Mouse (Mus musculus) neural tube, embryonic 14.5 days (tissue): ENCODE results near the gene Cfap69. TPM values are rescaled to one million over a fixed set of nuclear protein-coding genes. Genes with fewer than 3 reads are reported as not detected.

Experiments
- ATAC-seq: fragments of 200-750 bp; cut with Nextera tagmentation; 2 replicates; pipeline ENCODE4 v1.8.0; 2017; ENCODE audit warnings: low read depth, mild to moderate bottlenecking, moderate TSS enrichment, moderate library complexity
- H3K27ac ChIP-seq: fragments of 300-500 bp; sonication (generic); 2 replicates; pipeline ENCODE4 v1.5.1; 2014; ENCODE audit warnings: low read depth, mild to moderate bottlenecking, control low read depth, low read length, moderate library complexity, mixed read lengths
- H3K27me3 ChIP-seq: fragments of 300-500 bp; sonication (generic); 2 replicates; pipeline ENCODE4 v1.6.1; 2014; ENCODE audit warnings: low read length; ENCODE audit not compliant: control insufficient read depth, insufficient read depth
- H3K36me3 ChIP-seq: fragments of 300-500 bp; sonication (generic); 2 replicates; pipeline ENCODE4 v1.6.1; 2014; ENCODE audit warnings: low read length, mixed read lengths; ENCODE audit not compliant: control insufficient read depth, insufficient read depth
- H3K4me1 ChIP-seq: fragments of 300-500 bp; sonication (generic); 2 replicates; pipeline ENCODE4 v1.6.1; 2014; ENCODE audit warnings: low read length; ENCODE audit not compliant: control insufficient read depth, insufficient read depth
- H3K4me2 ChIP-seq: fragments of 300-500 bp; sonication (generic); 2 replicates; pipeline ENCODE4 v1.6.1; 2014; ENCODE audit warnings: mild to moderate bottlenecking, low read depth, low read length, control low read depth
- H3K4me3 ChIP-seq: fragments of 300-500 bp; sonication (generic); 2 replicates; pipeline ENCODE4 v1.5.1; 2014; ENCODE audit warnings: low read depth, low read length, control low read depth, mixed read lengths
- H3K9ac ChIP-seq: fragments of 300-500 bp; sonication (generic); replicated peaks from 2 replicates; pipeline ENCODE4 v1.6.1; 2014; ENCODE audit warnings: low read depth, mild to moderate bottlenecking, control low read depth, low read length, mixed read lengths
- H3K9me3 ChIP-seq: fragments of 300-500 bp; sonication (generic); 2 replicates; pipeline ENCODE4 v1.6.1; 2016; ENCODE audit warnings: low read length; ENCODE audit not compliant: control insufficient read depth
- WGBS: fragments of 180-500 bp; shearing (Covaris S2); extraction: QIAGEN DNeasy Blood & Tissue Kit; methylation state at CpG from one replicate; pipeline ENCODE4 v1.1.7; 2014; 5-methylcytosine and 5-hydroxymethylcytosine counted together
- polyA plus RNA-seq: library from polyadenylated mRNA; unstranded; fragments of >200 nt; fragmentation: Nextera tagmentation; extraction: Ambion mirVana; gene quantifications from 2 replicates; pipeline ENCODE4 v1.2.1, GENCODE M21; 2014

Gene Cfap69
- polyA plus RNA-seq, 1 experiment from 2014 or later, result 14.2 TPM

DNA sequence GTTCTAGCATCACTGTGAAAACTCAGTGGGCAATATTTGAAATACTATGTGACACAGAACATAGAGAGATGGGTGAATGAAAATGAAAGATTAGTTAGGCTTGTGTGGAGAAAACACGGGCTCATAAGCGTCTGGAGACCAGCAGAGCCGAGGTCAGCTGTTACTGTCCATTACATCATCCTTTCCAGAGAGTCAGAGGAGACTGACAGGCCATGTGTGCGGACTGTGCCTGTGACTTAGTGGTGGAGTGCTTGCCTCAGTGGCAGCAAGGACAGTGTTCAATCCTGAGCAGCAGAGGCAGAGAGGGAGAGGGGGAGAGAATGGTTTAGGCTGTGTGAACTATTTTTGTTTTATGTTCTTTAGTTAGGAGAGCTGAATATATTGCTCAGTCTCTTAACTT is 45.7 kb downstream of the Cfap69 start:
- Histone ChIP-seq H3K27ac (no peak overlapping the region), H3K9ac (no peak overlapping the region), H3K9me3 (no peaks in the 10 kb centered on the region), H3K4me3 (no peak overlapping the region), H3K27me3 (no peaks in the 10 kb centered on the region), H3K36me3 (no peaks in the 10 kb centered on the region), H3K4me1 (no peaks in the 10 kb centered on the region), H3K4me2 (no peak overlapping the region)
- no peak for ATAC-seq
- WGBS, result 64% methylated on average over 4 of the region's 4 CpGs

DNA sequence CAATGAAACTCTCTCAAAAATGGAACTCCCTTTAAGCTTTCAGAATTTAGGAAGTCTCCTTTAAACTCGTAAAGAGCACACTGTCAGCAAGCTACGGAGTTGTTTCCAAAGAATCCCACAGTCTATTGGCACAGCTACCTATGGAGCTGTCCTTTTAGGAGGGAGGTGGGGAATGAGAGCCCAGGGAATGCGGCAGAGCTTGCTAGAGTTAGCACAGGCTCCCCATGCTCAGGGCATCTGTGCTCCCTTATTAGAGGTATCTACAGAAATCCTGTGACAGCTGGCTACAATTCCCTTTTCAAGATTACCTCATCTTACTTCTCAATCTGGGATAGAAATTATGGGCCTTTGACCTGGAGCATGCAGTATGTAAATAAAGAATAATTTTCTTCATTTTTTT is 53.5 kb downstream of the Cfap69 start:
- Histone ChIP-seq H3K9me3 (no peaks in the 10 kb centered on the region), H3K4me2 (no peak overlapping the region), H3K27me3 (no peaks in the 10 kb centered on the region), H3K27ac (no peak overlapping the region), H3K4me3 (no peak overlapping the region), H3K4me1 (no peaks in the 10 kb centered on the region), H3K36me3 (no peaks in the 10 kb centered on the region), H3K9ac (no peak overlapping the region)
- no peak for ATAC-seq
- 54% methylated on average over 3 of the region's 3 CpGs for WGBS

DNA sequence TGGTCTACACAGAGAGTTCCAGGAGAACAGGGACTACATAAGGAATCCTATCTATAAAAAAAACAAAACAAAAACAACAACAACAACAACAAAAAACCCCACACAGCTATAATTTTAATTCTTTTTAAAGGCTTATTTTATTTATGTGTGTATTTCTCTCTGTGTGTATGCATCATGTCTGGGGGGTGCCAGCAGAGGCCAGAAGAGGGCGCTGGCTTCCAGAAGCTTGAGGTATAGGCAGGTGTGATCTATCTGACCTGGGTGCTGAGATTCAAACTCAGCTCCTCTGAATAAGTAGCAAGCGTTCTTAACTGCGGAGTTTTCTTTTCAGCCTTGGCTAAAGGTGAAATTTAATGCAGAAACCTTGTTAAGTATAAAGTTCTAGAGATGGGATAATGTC is 76.4 kb downstream of the Cfap69 start:
- Histone ChIP-seq H3K4me3 (no peak overlapping the region), H3K27ac (no peak overlapping the region), H3K36me3 (no peaks in the 10 kb centered on the region), H3K27me3 (no peaks in the 10 kb centered on the region), H3K4me2 (no peak overlapping the region), H3K9me3 (no peaks in the 10 kb centered on the region), H3K9ac (no peak overlapping the region), H3K4me1 (no peaks in the 10 kb centered on the region)
- no peak for ATAC-seq
- 90% methylated on average over 3 of the region's 3 CpGs for WGBS

GRCm38 (mm10) chr5:5573749-5574317 is 90.2 kb downstream of the Cfap69 start, which contains the start of gene Gm8773:
TSS of gene Gm8773 (plus strand) at chr5:5573799.
- Histone ChIP-seq H3K36me3 (no peaks in the 10 kb centered on the region), H3K9me3 (no peaks in the 10 kb centered on the region), H3K4me2 (peak within 1 kb of the TSS; percentile 66), H3K9ac (peak within 1 kb of the TSS; percentile 43), H3K4me1 (no peaks in the 10 kb centered on the region), H3K27ac (no peak within 1 kb of the TSS), H3K4me3 (peak within 1 kb of the TSS; percentile 40), H3K27me3 (no peaks in the 10 kb centered on the region)
- WGBS, result 2% methylated on average over 24 of the region's 24 CpGs
- ATAC-seq, result peak; percentile 82

DNA sequence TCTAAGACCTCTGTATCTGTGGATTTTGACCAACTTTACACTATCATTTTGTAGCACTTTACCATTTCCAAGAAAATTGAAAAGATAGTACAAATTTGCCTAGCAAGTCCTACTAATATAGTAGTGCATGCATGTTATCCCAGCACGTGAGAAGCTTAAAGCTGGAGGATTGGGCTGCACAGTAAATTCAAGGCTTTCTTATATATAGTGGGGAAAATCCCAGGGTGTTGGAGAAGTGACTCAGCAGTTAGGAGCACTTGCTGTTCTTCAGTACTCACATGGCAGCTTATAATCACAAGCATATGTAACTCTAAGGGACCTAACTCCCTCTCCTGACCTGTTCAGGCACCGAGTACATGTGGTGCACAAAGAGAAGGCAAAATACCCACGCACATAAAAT is 101.6 kb downstream of the Cfap69 start:
- Histone ChIP-seq H3K9ac (no peak overlapping the region), H3K36me3 (no peaks in the 10 kb centered on the region), H3K27me3 (no peaks in the 10 kb centered on the region), H3K27ac (no peak overlapping the region), H3K4me3 (no peak overlapping the region), H3K4me1 (peaks cover 4% of the 10 kb centered on the region; the same call in 1 of the 2 replicates), H3K9me3 (no peaks in the 10 kb centered on the region), H3K4me2 (no peak overlapping the region)
- no peak for ATAC-seq
- 83% methylated on average over 3 of the region's 3 CpGs for WGBS

GRCm38 (mm10) chr5:5561041-5561706 is 102.9 kb downstream of the Cfap69 start:
- no peak overlapping the region for H3K4me3 ChIP-seq
- no peak overlapping the region for H3K4me2 ChIP-seq
- no peak overlapping the region for H3K27ac ChIP-seq
- H3K27me3 ChIP-seq, result no peaks in the 10 kb centered on the region
- WGBS, result 80% methylated on average over 4 of the region's 4 CpGs
- H3K4me1 ChIP-seq, result peaks cover 4% of the 10 kb centered on the region; the same call in 1 of the 2 replicates
- H3K9ac ChIP-seq, result no peak overlapping the region
- ATAC-seq, result no peak
- no peaks in the 10 kb centered on the region for H3K9me3 ChIP-seq
- H3K36me3 ChIP-seq, result no peaks in the 10 kb centered on the region

DNA sequence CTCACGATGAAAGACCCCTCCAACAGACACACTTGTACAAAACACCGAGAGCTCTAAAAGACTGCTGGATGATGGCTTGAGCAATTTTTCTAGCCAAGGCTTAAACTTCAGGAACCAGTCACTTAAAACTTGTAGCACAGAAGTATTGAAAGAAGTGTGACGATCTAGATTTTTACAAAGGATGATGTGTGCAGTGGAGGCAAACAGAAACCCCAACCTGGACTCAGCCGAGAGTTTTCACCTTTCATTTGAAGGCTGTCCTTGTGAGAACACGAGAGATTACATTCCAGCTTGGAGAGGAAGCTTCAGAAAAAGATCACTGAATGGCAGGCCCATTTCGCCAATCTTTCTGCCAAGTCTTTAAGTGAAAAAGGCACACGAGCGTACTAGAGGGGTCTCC is 104.2 kb downstream of the Cfap69 start:
- no peaks in the 10 kb centered on the region for H3K36me3 ChIP-seq
- peak overlapping the region; percentile 70 for H3K4me2 ChIP-seq
- H3K9ac ChIP-seq, result peak overlapping the region; percentile 52
- H3K9me3 ChIP-seq, result no peaks in the 10 kb centered on the region
- 40% methylated on average over 8 of the region's 8 CpGs for WGBS
- peaks cover 4% of the 10 kb centered on the region; the same call in 1 of the 2 replicates for H3K4me1 ChIP-seq
- ATAC-seq, result peak; percentile 29; the same call in 1 of the 2 replicates
- peak overlapping the region; percentile 53 for H3K4me3 ChIP-seq
- no peaks in the 10 kb centered on the region for H3K27me3 ChIP-seq
- H3K27ac ChIP-seq, result peak overlapping the region; percentile 65; the same call in 1 of the 2 replicates

DNA sequence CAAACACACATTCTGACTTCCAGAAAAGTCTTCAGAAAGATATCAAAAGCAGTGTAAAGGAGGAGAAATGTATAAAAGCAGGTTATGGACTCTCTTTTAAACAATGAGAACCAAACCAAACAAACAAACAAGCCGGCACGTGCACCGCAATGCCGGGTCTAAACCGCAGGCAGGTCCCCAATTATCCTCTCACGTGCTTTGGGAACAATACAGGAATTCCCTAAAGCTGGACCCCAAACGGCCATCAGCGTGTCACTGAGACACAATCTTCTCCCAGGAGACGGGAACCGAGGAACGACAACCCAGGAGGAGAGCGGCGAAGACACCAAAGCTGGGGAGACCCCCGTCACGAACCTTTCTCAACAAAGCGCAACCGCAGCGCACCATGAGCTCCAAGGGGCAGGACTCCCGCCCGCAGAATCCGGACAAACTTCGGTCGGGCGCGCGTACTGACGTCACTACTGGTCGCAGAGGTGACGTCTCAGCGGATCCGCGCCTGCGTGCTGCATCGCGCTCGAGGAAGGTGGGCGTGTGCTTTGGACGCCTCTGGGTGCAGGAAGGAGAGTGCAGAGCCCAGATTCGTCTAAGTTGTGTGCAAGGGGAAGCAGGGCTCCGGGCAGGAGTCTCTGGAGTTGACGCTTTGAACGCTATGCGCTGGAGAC is 104.8 kb downstream of the Cfap69 start, which contains the start of gene Gtpbp10:
TSS of gene Gtpbp10 (minus strand) at position 460 of the 662 bp plus-strand sequence.
- Histone ChIP-seq H3K4me2 (peak within 1 kb of the TSS; percentile 70), H3K27me3 (no peaks in the 10 kb centered on the region), H3K4me3 (peak within 1 kb of the TSS; percentile 53), H3K27ac (peak within 1 kb of the TSS; percentile 65), H3K9me3 (no peaks in the 10 kb centered on the region), H3K9ac (peak within 1 kb of the TSS; percentile 52), H3K36me3 (peaks cover 2% of the 10 kb centered on the region; the same call in 1 of the 2 replicates), H3K4me1 (peaks cover 4% of the 10 kb centered on the region; the same call in 1 of the 2 replicates)
- WGBS, result under 1% methylated on average over 43 of the region's 43 CpGs
- peak; percentile 100 for ATAC-seq

GRCm38 (mm10) chr5:5551110-5551509 is 112.9 kb downstream of the Cfap69 start:
- ATAC-seq, result no peak
- Histone ChIP-seq H3K4me2 (no peak overlapping the region), H3K4me3 (no peak overlapping the region), H3K9me3 (no peaks in the 10 kb centered on the region), H3K36me3 (peaks cover 9% of the 10 kb centered on the region; the same call in 1 of the 2 replicates), H3K9ac (no peak overlapping the region), H3K27me3 (no peaks in the 10 kb centered on the region), H3K4me1 (no peaks in the 10 kb centered on the region), H3K27ac (no peak overlapping the region)
- WGBS, result 89% methylated on average over 1 of the region's 1 CpGs
